Mouse (Mus musculus) CH12.LX (cell line): Measurements from ENCODE around the gene Exoc1. TPM values are rescaled to one million over a fixed set of nuclear protein-coding genes. Genes with fewer than 3 reads are reported as not detected.

Source experiments
- DNase-seq: peaks from one replicate; pipeline ENCODE4 v3.0.0-alpha.2; 2013; ENCODE audit errors: extremely low read depth
- H3K27ac ChIP-seq: 2 replicates; pipeline ENCODE4 v1.5.1; 2012; ENCODE audit warnings: low read depth, mild to moderate bottlenecking, control low read depth, moderate library complexity; ENCODE audit not compliant: insufficient read depth
- H3K27me3 ChIP-seq: replicated peaks from 2 replicates; pipeline ENCODE3; 2012; ENCODE audit warnings: inconsistent platforms
- H3K36me3 ChIP-seq, 2 experiments: replicated peaks in 1 of 2; 2 replicates each; pipeline versions ENCODE3 to v1.6.1; 2012; ENCODE audit warnings: inconsistent platforms in 1 of 2, low read length in 1 of 2, mild to moderate bottlenecking in 1 of 2, mixed read lengths in 1 of 2, moderate library complexity in 1 of 2; ENCODE audit not compliant: control insufficient read depth in 1 of 2, insufficient read depth in 1 of 2
- H3K4me1 ChIP-seq, 2 experiments: 2 replicates each; pipeline ENCODE4 v1.6.1; 2012; ENCODE audit warnings: inconsistent platforms in 1 of 2, moderate library complexity in 1 of 2; ENCODE audit not compliant: insufficient read depth in 2 of 2, control insufficient read depth in 1 of 2
- H3K4me2 ChIP-seq: 2 replicates; pipeline ENCODE4 v1.6.1; 2012; ENCODE audit warnings: low read depth, mild to moderate bottlenecking, control low read depth; ENCODE audit not compliant: poor library complexity, insufficient read depth, severe bottlenecking
- H3K4me3 ChIP-seq, 3 experiments: fragments of 150-350 bp in 1 of 3; sonication (generic) in 1 of 3; replicated peaks in 1 of 3; 2 replicates each; pipeline versions ENCODE3 to v1.5.1; 2011 to 2012; ENCODE audit warnings: low read depth in 2 of 3, low read length in 2 of 3, mild to moderate bottlenecking in 2 of 3, moderate library complexity in 2 of 3, control low read depth in 1 of 3, improper control_type of control experiment in 1 of 3, inconsistent platforms in 1 of 3, mixed read lengths in 1 of 3; ENCODE audit not compliant: poor library complexity in 1 of 3
- H3K79me2 ChIP-seq: replicated peaks from 2 replicates; pipeline ENCODE4 v1.6.1; 2012; ENCODE audit warnings: mild to moderate bottlenecking, moderate library complexity; ENCODE audit not compliant: control insufficient read depth, poor library complexity, insufficient read depth, severe bottlenecking; ENCODE audit errors: extremely low read depth
- H3K9ac ChIP-seq: 2 replicates; pipeline ENCODE4 v1.6.1; 2012; ENCODE audit warnings: low read depth, mild to moderate bottlenecking, control low read depth, moderate library complexity; ENCODE audit not compliant: insufficient read depth
- H3K9me3 ChIP-seq: replicated peaks from 2 replicates; pipeline ENCODE3; 2012; ENCODE audit warnings: low read length, inconsistent platforms, mixed read lengths
- ELF1 ChIP-seq: IDR thresholded peaks from 2 replicates; pipeline ENCODE4 v1.6.1; 2014; ENCODE audit warnings: low read depth, mild to moderate bottlenecking, inconsistent platforms, low read length, improper control_type of control experiment
- IRF4 ChIP-seq: IDR thresholded peaks from 2 replicates; pipeline ENCODE4 v1.6.1; 2014; ENCODE audit warnings: low read depth, mild to moderate bottlenecking, inconsistent platforms, low read length, improper control_type of control experiment
- MEF2A ChIP-seq: IDR thresholded peaks from 2 replicates; pipeline ENCODE4 v1.6.1; 2014; ENCODE audit warnings: low read depth, mild to moderate bottlenecking, inconsistent platforms, low read length, improper control_type of control experiment, borderline replicate concordance
- MXI1 ChIP-seq: IDR thresholded peaks from 2 replicates; pipeline ENCODE4 v1.6.1; 2011; ENCODE audit warnings: mild to moderate bottlenecking, low read depth, low read length, improper control_type of control experiment
- NRF1 ChIP-seq: IDR thresholded peaks from 2 replicates; pipeline ENCODE4 v1.6.1; 2014; ENCODE audit warnings: low read depth, mild to moderate bottlenecking, inconsistent platforms, low read length, improper control_type of control experiment, moderate library complexity
- POLR2A ChIP-seq: IDR thresholded peaks from 2 replicates; pipeline ENCODE4 v1.6.1; 2011; ENCODE audit warnings: low read depth, mild to moderate bottlenecking, improper control_type of control experiment, low read length
- POLR2AphosphoS2 ChIP-seq: IDR thresholded peaks from 2 replicates; pipeline ENCODE4 v1.6.1; 2011; ENCODE audit warnings: low read depth, low read length, improper control_type of control experiment
- ZMIZ1 ChIP-seq: IDR thresholded peaks from 2 replicates; pipeline ENCODE4 v1.6.1; 2012; ENCODE audit warnings: low read depth, mild to moderate bottlenecking, inconsistent platforms, low read length, improper control_type of control experiment
- ZNF384 ChIP-seq: IDR thresholded peaks from 2 replicates; pipeline ENCODE4 v1.6.1; 2012; ENCODE audit warnings: low read depth, low read length, improper control_type of control experiment, inconsistent platforms
- dilution Hi-C: fragments of 300-500 bp; cut with MboI; formaldehyde crosslinking; loops from 2 replicates; pipeline ENCODE4 v1.14.3; 2020; ENCODE audit warnings: low sequenced_read_pairs; ENCODE audit not compliant: extremely low pct_unique_long_range_greater_than_20kb, extremely low pct_ligation_motif_present
- in situ Hi-C: fragments of 300-500 bp; cut with MboI; formaldehyde crosslinking; loops from 3 replicates; pipeline ENCODE4 v1.14.3; 2019; ENCODE audit warnings: low sequenced_read_pairs, low pct_ligation_motif_present, low pct_unique_long_range_greater_than_20kb, mixed read lengths
- polyA plus RNA-seq: library from polyadenylated mRNA; unstranded; fragments of >175 nt; gene quantifications from 2 replicates; pipeline ENCODE4 v1.2.1, GENCODE M21; 2012; ENCODE audit warnings: low read depth; ENCODE audit not compliant: insufficient read length
- total RNA-seq, 2 experiments: library from RNA; depleted of rRNA; stranded (reverse); fragments of 300-350 nt in 1 of 2; fragments of >200 nt in 1 of 2; gene quantifications; 2 replicates each; pipeline ENCODE4 v1.2.3; 2012 to 2014

The Exoc1 gene
- total and polyA plus RNA-seq, 3 experiments, result 26.6 to 32.6 (median 30.4) TPM

GRCm38 (mm10) chr5:76618750-76619149, 89.6 kb downstream of the Exoc1 start:
- H3K4me3 ChIP-seq, result no peak overlapping the region
- in situ Hi-C loops (no loop called here), dilution Hi-C loops (no loop called here)
- no peak overlapping the region for H3K4me2 ChIP-seq
- H3K4me1 ChIP-seq, result no peaks in the 10 kb centered on the region
- H3K9ac ChIP-seq, result no peak overlapping the region
- TF ChIP-seq MEF2A, result no peak
- TF ChIP-seq NRF1, result no peak
- no peak for TF ChIP-seq POLR2AphosphoS2
- TF ChIP-seq ZMIZ1, result no peak
- no peak for TF ChIP-seq IRF4
- no peak for TF ChIP-seq MXI1
- no peak for TF ChIP-seq ELF1
- no peak for TF ChIP-seq ZNF384
- TF ChIP-seq POLR2A, result no peak
- H3K27me3 ChIP-seq, result no peaks in the 10 kb centered on the region
- peaks cover 53 to 85% of the 10 kb centered on the region in 2 experiments for H3K36me3 ChIP-seq
- no peaks in the 10 kb centered on the region for H3K9me3 ChIP-seq
- no peak for DNase-seq
- H3K79me2 ChIP-seq, result no peaks in the 10 kb centered on the region
- no peak overlapping the region for H3K27ac ChIP-seq

Other genes with a start within 250 kb of the Exoc1 start
- 3.2 and 3.4 TPM in 2 replicates for gene Clock, start 224.5 kb upstream of the Exoc1 start, total RNA-seq (2012; rRNA removed)
- gene Clock, start 224.5 kb upstream of the Exoc1 start, total RNA-seq (2014; rRNA removed), result 4.5 and 5.6 TPM in 2 replicates
- 6.0 and 8.0 TPM in 2 replicates for gene Clock, start 224.5 kb upstream of the Exoc1 start, polyA plus RNA-seq
- gene Pdcl2, start 198.2 kb upstream of the Exoc1 start, total RNA-seq (2012; rRNA removed), result not detected in 2 replicates
- not detected in 2 replicates for gene Pdcl2, start 198.2 kb upstream of the Exoc1 start, total RNA-seq (2014; rRNA removed)
- not detected in 2 replicates for gene Pdcl2, start 198.2 kb upstream of the Exoc1 start, polyA plus RNA-seq
- not detected in 2 replicates for gene Nmu, start 165.5 kb upstream of the Exoc1 start, total RNA-seq (2012; rRNA removed)
- not detected in 2 replicates for gene Nmu, start 165.5 kb upstream of the Exoc1 start, total RNA-seq (2014; rRNA removed)
- gene Nmu, start 165.5 kb upstream of the Exoc1 start, polyA plus RNA-seq, result not detected in 2 replicates
- not detected in 2 replicates for gene Gm7271, start 45.3 kb upstream of the Exoc1 start, total RNA-seq (2012; rRNA removed)
- gene Gm7271, start 45.3 kb upstream of the Exoc1 start, total RNA-seq (2014; rRNA removed), result not detected in 2 replicates
- gene Gm7271, start 45.3 kb upstream of the Exoc1 start, polyA plus RNA-seq, result not detected in 2 replicates
- gene Cep135, start 59.4 kb downstream of the Exoc1 start, total RNA-seq (2012; rRNA removed), result 8.0 and 10.3 TPM in 2 replicates
- gene Cep135, start 59.4 kb downstream of the Exoc1 start, total RNA-seq (2014; rRNA removed), result 11.9 and 12.1 TPM in 2 replicates
- 11.7 and 12.0 TPM in 2 replicates for gene Cep135, start 59.4 kb downstream of the Exoc1 start, polyA plus RNA-seq
- gene C530008M17Rik, start 127.2 kb downstream of the Exoc1 start, total RNA-seq (2012; rRNA removed), result 0.04 and 0.08 TPM in 2 replicates
- gene C530008M17Rik, start 127.2 kb downstream of the Exoc1 start, total RNA-seq (2014; rRNA removed), result not detected in 2 replicates
- gene C530008M17Rik, start 127.2 kb downstream of the Exoc1 start, polyA plus RNA-seq, result 0.42 and 0.44 TPM in 2 replicates